Comparison of ENCODE assay signal across 10 mouse cellular contexts in genomic region chr4:86537972-86538371, GRCm38 (mm10). TPM values are rescaled to one million over a fixed set of nuclear protein-coding genes. Genes with fewer than 3 reads are reported as not detected.
DNase-seq lines count a peak whose midpoint lies in the region; TF ChIP-seq lines count a peak whose summit lies in the region.
"Had no signal": no experiment of that assay in that cellular context is flagged by ENCODE, and none has a peak within 500 bp of the region (broad histone marks: within the 10 kb centered on the region; RNA-seq: fewer than 3 reads in every experiment).

No protein-coding gene starts in this region.

- H3K27me3 ChIP-seq in small intestine, adult 2 months (ENCODE audit: control insufficient read depth, insufficient read depth, low read length) = no peaks in the 10 kb centered on the region

- H3K4me3 ChIP-seq in small intestine, adult 2 months (ENCODE audit: low read depth, low read length) = no peak overlapping the region
- H3K4me3 ChIP-seq: myocyte had no signal

- no peaks in the 10 kb centered on the region for H3K4me1 ChIP-seq in small intestine, adult 2 months (ENCODE audit: control insufficient read depth, insufficient read depth, insufficient read length, low read length)

- H3K36me3 ChIP-seq in small intestine, adult 2 months (ENCODE audit: control insufficient read depth, insufficient read depth, low read length) = no peaks in the 10 kb centered on the region

- peak; percentile 33 to 51 for DNase-seq in adrenal gland, adult 18-20 months (ENCODE audit: low spot score in 2 of 2)
- no peak for DNase-seq in adrenal gland, postnatal 4 days (ENCODE audit: low spot score in 2 of 2)
- peak; percentile 24 to 25 for DNase-seq in left cerebral cortex, postnatal 14 days (ENCODE audit: low spot score in 2 of 2)
- no peak for DNase-seq in left cerebral cortex, postnatal 36 days (ENCODE audit: low spot score in 2 of 2)
- peak; percentile 42 for DNase-seq in adipocyte (ENCODE audit: low spot score)
- peak; percentile 24 for DNase-seq in kidney, postnatal 14 days
- DNase-seq in ovary, adult 18-20 months (ENCODE audit: low spot score) = no peak

- 23% methylated on average over 4 of the region's 4 CpGs for WGBS in small intestine, adult 2 months

- TF ChIP-seq POLR2A in small intestine, adult 2 months (IDR thresholded peaks at IDR 0.05; ENCODE audit: low read depth, low read length) = no peak

- no peak overlapping the region for H3K27ac ChIP-seq in small intestine, adult 2 months (ENCODE audit: insufficient read depth, low read depth, low read length)

- intact Hi-C loops in left cerebral cortex, postnatal 14 days (cut with DNase I) = no loop called here
- intact Hi-C loops in left cerebral cortex, postnatal 36 days (cut with DNase I) = no loop called here

- TF ChIP-seq CTCF in small intestine, adult 2 months (IDR thresholded peaks at IDR 0.05; ENCODE audit: extremely low read depth, insufficient read length, insufficient replicate concordance, low read depth, low read length) = peak; percentile 11; the same call in 1 of the 2 replicates

RNA-seq across cellular contexts. Expression of gene Saxo1, which starts 20.2 kb away (rescaled TPM):
- total RNA-seq in adrenal gland, adult 18-20 months (2021) = not detected
- total RNA-seq in adrenal gland, postnatal 4 days (2021) = not detected
- total RNA-seq in left cerebral cortex, postnatal 14 days (2021) = not detected
- total RNA-seq in left cerebral cortex, postnatal 36 days (2021) = not detected
- not detected in 2 replicates for polyA plus RNA-seq in small intestine, adult 2 months (2012; rRNA removed)
- polyA plus RNA-seq: C2C12, myocyte had no signal

RNA-seq across cellular contexts. Expression of gene Rraga, which starts 37.5 kb away (rescaled TPM):
- total RNA-seq in adrenal gland, adult 18-20 months (2021) = 10 to 100 TPM; 96.4 to 99.1 TPM
- 10 to 100 TPM; 97.7 to 98.9 TPM for total RNA-seq in adrenal gland, postnatal 4 days (2021)
- 100 to 1,000 TPM; 147 to 152 TPM for total RNA-seq in left cerebral cortex, postnatal 14 days (2021)
- 100 to 1,000 TPM; 133 to 144 TPM for total RNA-seq in left cerebral cortex, postnatal 36 days (2021)
- 13.2 and 22.1 TPM in 2 replicates for polyA plus RNA-seq in small intestine, adult 2 months (2012; rRNA removed)

Comparison
In these comparisons a context has a peak if more than half of its experiments do, and no peak if none do; other contexts are left out.
1. DNase-seq: peak in adrenal gland, adult 18-20 months (2 of 2), left cerebral cortex, postnatal 14 days (2 of 2), adipocyte (single experiment) and kidney, postnatal 14 days (single experiment); none in adrenal gland, postnatal 4 days (0 of 2), left cerebral cortex, postnatal 36 days (0 of 2) and ovary, adult 18-20 months (single experiment).